Mouse (Mus musculus): ENCODE measurements around the gene Trim27. TPM values are rescaled to one million over a fixed set of nuclear protein-coding genes. Genes with fewer than 3 reads are reported as not detected.

The Trim27 gene
- polyA plus RNA-seq, 1 experiment, result 45.6 TPM

DNA sequence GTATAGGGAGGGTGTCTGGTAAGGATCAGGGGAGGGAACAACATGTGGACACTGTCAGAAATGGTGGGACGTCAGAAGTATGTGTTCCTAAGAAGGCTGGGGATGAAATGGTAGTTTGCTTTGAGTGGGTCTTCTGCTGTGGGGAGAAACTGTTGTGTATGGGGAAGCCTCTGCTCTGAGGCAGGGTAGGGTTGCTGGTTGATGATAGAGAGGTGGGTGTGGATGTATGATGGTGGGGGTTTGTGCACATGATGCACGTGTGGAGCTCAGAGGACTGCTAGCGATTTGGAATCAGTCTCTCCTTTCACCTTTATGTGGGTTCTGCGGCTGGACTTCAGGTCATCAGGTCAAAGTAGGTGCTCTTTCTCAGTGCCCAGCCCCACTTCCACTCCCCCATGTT is 6.3 kb downstream of the Trim27 start:
- 87% methylated on average over 4 of the region's 4 CpGs for WGBS
- Histone ChIP-seq H3K4me1 (ENCODE audit: control insufficient read depth, insufficient read depth, low read length) (peaks cover 1% of the 10 kb centered on the region; the same call in 1 of the 2 replicates), H3K4me3 (replicated peaks; ENCODE audit: control insufficient read depth, low read depth, low read length) (no peak overlapping the region), H3K27ac (ENCODE audit: control insufficient read depth, insufficient read depth, low read depth, low read length, poor library complexity) (no peak overlapping the region)
- TF ChIP-seq POLR2A (IDR thresholded peaks at IDR 0.05; ENCODE audit: borderline replicate concordance, control insufficient read depth, low read depth, low read length) (no peak), CTCF (IDR thresholded peaks at IDR 0.05; ENCODE audit: control insufficient read depth, insufficient read depth, low read length) (no peak)

DNA sequence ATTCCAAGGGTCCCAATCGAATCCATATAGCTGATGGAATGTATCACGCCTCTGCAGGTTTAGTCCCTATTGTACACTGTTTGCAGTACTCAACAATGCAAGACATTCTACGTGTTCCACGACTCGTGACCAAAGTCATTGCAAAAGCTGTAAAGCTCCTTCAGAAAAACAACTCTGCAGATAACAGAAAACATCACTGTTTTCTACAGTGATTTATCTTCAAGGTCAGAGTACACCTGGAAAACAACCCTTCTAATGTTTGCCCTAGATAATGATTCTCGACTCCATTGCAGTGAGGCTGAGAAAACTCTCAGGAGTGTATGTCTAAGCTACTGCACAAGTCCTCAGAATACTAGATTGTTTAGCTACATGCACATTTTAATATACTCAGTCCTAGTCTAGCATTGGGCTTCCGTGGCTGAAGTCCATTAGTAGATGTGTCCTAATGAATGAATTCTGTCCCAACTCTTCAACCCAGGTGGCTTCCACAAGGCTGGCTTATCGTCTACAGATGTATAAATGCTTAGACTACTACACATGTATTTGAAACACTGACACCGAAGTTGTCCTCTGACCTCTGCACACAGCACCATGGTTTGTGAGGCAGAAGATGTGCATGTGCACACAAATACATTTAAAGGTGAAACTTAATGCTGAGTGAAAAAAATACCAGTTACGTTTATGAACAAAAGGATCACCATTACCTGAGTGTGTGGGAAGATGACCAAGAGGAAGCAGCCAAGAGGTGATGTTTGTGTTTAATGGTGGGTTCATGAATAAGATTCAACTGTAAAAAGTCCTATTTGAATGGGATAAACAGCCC is 16.4 kb downstream of the Trim27 start:
- H3K27ac ChIP-seq (ENCODE audit: control insufficient read depth, insufficient read depth, low read depth, low read length, poor library complexity), result no peak overlapping the region
- no peaks in the 10 kb centered on the region for H3K4me1 ChIP-seq (ENCODE audit: control insufficient read depth, insufficient read depth, low read length)
- 83% methylated on average over 10 of the region's 10 CpGs for WGBS
- no peak overlapping the region for H3K4me3 ChIP-seq (replicated peaks; ENCODE audit: control insufficient read depth, low read depth, low read length)
- TF ChIP-seq CTCF (IDR thresholded peaks at IDR 0.05; ENCODE audit: control insufficient read depth, insufficient read depth, low read length) (no peak), POLR2A (IDR thresholded peaks at IDR 0.05; ENCODE audit: borderline replicate concordance, control insufficient read depth, low read depth, low read length) (no peak)

DNA sequence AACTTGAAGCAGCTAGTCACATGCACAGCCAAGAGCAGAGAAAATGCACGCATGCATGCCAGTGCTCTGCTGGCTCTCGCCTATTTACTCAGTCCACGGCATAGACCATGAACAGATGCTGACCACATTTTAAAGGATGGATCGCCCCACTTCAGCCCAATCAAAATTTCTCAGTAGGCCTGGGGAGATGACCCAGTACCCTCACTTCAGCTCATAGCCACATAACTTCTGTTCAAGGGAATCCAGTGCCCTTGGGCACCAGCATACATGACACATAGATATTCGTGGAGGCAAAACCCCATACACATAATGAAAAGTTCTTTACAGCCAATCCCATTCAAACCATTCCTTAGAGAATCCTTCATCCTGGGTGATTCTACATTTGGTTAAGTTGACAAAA is 18.5 kb downstream of the Trim27 start:
- 87% methylated on average over 5 of the region's 5 CpGs for WGBS
- H3K4me1 ChIP-seq (ENCODE audit: control insufficient read depth, insufficient read depth, low read length), result no peaks in the 10 kb centered on the region
- no peak overlapping the region for H3K27ac ChIP-seq (ENCODE audit: control insufficient read depth, insufficient read depth, low read depth, low read length, poor library complexity)
- no peak for TF ChIP-seq POLR2A (IDR thresholded peaks at IDR 0.05; ENCODE audit: borderline replicate concordance, control insufficient read depth, low read depth, low read length)
- TF ChIP-seq CTCF (IDR thresholded peaks at IDR 0.05; ENCODE audit: control insufficient read depth, insufficient read depth, low read length), result no peak
- no peak overlapping the region for H3K4me3 ChIP-seq (replicated peaks; ENCODE audit: control insufficient read depth, low read depth, low read length)

DNA sequence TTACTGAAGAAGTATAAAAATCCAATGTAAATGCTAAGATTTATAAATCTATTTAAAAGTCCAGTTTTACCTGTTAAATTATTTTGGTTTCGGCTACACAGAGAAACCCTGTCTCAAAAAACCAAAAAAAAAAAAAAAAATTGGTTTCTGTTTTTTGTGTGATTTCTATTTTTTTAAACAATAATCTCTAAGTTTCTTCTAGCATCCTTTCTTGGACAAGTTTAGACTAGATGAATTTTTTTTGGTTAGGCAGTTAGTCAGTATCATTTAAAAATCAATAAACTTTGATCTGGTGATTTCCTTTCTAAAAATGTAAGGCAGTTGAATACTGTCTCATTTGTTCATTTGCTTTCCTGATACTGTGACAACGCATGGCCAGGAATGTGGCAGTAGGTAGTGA is 19.1 kb downstream of the Trim27 start:
- no peak overlapping the region for H3K27ac ChIP-seq (ENCODE audit: control insufficient read depth, insufficient read depth, low read depth, low read length, poor library complexity)
- WGBS, result 88% methylated on average over 2 of the region's 2 CpGs
- no peak overlapping the region for H3K4me3 ChIP-seq (replicated peaks; ENCODE audit: control insufficient read depth, low read depth, low read length)
- no peaks in the 10 kb centered on the region for H3K4me1 ChIP-seq (ENCODE audit: control insufficient read depth, insufficient read depth, low read length)
- TF ChIP-seq CTCF (IDR thresholded peaks at IDR 0.05; ENCODE audit: control insufficient read depth, insufficient read depth, low read length), result no peak
- TF ChIP-seq POLR2A (IDR thresholded peaks at IDR 0.05; ENCODE audit: borderline replicate concordance, control insufficient read depth, low read depth, low read length), result no peak

DNA sequence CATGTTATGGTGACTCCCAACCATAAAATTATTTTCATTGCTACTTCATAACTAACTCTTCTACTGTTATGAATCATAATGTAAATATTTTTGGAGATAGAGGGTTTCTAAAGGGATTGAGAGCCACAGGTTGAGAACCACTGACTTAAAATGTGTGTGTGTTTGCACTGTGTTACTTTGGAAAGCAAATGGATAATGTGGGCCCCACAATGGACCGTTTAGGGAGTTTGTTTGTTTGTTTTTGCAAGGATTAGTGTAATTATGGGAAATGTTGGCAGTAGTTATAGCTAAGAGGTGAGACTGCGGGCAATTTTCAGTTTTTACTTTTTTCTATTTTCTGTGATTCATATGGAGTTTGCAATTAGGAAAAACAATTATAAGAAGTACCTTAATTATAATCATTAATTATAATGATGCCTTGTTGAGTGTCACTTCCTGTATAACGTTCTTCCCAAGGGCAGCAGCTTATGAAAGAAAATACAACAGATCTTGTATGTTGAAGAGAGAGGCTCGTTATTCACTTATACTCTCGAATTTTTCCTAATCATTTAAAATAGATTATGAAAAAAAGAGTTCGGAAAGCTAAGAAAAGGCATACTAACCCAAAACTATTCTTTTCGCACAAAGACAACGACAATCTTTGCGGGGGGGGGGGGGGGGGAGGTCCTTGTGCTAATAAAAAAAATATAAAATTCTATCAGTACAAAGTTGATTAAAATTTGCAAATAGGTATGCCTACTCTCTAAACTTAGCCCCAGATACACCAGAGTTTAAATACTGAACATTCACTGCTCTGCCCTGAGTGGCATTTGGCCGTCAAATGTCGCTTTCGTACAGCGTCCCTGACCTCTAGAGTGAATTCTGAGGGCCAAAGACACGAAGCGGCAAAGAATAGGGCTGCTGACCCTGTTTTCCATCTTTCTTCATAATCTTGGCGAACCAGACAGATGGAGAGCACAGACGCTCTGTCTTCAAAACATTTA is 20.1 kb downstream of the Trim27 start:
- 5% methylated on average over 17 of the region's 17 CpGs for WGBS
- no peak overlapping the region for H3K27ac ChIP-seq (ENCODE audit: control insufficient read depth, insufficient read depth, low read depth, low read length, poor library complexity)
- TF ChIP-seq POLR2A (IDR thresholded peaks at IDR 0.05; ENCODE audit: borderline replicate concordance, control insufficient read depth, low read depth, low read length), result no peak
- no peak for TF ChIP-seq CTCF (IDR thresholded peaks at IDR 0.05; ENCODE audit: control insufficient read depth, insufficient read depth, low read length)
- peak overlapping the region; percentile 80 for H3K4me3 ChIP-seq (replicated peaks; ENCODE audit: control insufficient read depth, low read depth, low read length)
- no peaks in the 10 kb centered on the region for H3K4me1 ChIP-seq (ENCODE audit: control insufficient read depth, insufficient read depth, low read length)

DNA sequence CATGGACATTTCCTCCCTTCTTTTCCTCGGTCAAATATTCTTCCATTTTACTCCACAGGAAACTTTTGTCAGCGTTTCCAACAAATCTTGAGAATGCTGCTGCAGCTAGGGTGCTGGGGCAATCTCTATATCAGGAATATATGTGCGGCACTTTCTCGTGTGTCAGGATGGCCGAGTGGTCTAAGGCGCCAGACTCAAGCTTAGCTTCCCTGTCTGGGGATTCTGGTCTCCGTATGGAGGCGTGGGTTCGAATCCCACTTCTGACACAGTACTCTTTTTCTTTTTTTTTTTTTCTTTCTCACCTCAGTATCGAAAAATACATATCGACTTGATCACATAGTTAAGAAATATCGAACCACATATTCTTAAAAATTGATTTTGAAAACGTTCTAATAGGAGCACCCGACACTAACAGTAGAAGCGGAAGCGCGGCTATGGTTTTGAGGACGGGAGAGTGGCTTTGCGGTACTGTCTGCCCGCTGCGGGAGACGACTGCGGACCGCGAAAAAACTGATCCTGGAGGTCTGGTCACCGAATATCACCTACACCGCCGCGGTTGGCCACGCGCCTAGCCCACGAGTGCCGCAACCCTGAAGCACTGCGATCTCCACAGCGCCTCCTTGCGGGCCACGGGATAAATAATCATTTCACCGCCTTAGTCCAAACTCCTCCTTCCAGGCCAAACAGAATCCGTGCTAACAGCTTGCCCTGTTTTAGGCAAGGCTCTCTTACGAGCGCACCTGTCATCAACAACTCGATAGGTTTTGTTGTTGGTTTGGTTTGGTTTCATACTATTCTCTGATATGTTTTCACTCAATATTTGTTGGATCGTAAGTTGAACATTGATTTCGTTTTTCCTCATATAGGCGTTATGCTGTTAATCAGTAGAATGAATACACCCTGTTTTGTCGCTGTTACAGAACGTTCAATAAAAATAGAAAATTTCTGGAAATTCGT is 21.1 kb downstream of the Trim27 start:
- H3K4me1 ChIP-seq (ENCODE audit: control insufficient read depth, insufficient read depth, low read length), result no peaks in the 10 kb centered on the region
- H3K27ac ChIP-seq (ENCODE audit: control insufficient read depth, insufficient read depth, low read depth, low read length, poor library complexity), result peak overlapping the region; percentile 31
- TF ChIP-seq CTCF (IDR thresholded peaks at IDR 0.05; ENCODE audit: control insufficient read depth, insufficient read depth, low read length) (peak; percentile 90), POLR2A (IDR thresholded peaks at IDR 0.05; ENCODE audit: borderline replicate concordance, control insufficient read depth, low read depth, low read length) (0 out of 2 replicates have a peak, but pooled peaks have one; percentile 9)
- WGBS, result 4% methylated on average over 48 of the region's 48 CpGs
- H3K4me3 ChIP-seq (replicated peaks; ENCODE audit: control insufficient read depth, low read depth, low read length), result peak overlapping the region; percentile 80

DNA sequence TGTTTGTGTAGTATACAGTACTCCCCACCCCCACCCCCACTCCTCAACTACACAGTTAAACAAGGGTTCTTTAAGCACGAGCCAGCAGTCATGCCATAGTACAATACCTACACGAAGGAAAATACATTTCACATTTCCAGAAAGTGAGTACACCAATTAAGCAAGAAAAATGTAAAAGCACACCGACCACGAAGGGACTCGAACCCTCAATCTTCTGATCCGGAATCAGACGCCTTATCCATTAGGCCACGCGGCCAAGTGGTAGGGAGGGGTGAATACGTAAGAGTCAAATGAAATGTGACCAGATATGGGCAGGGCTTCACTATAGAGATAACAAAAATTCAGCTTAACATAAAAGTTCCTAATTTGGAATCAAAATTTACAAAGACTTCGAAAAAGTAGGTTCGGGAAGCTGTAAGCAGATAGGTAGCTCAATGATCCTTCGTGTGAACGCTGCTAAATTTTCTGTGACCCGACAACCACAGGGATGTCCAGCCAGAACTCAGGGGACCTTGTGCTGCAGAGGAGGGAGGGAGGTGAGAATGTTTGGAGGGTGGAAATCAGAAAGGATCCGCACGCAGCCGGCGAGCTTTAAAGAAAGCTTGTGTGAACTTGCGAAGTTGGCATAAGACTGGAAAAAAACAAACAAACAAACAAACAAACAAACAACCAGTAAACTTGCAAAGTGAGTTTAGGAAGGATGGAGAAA is 36.2 kb downstream of the Trim27 start:
- peak overlapping the region; percentile 43 for H3K4me3 ChIP-seq (replicated peaks; ENCODE audit: control insufficient read depth, low read depth, low read length)
- no peak overlapping the region for H3K27ac ChIP-seq (ENCODE audit: control insufficient read depth, insufficient read depth, low read depth, low read length, poor library complexity)
- WGBS, result 9% methylated on average over 20 of the region's 20 CpGs
- no peak for TF ChIP-seq POLR2A (IDR thresholded peaks at IDR 0.05; ENCODE audit: borderline replicate concordance, control insufficient read depth, low read depth, low read length)
- no peaks in the 10 kb centered on the region; the same call in 1 of the 2 replicates for H3K4me1 ChIP-seq (ENCODE audit: control insufficient read depth, insufficient read depth, low read length)

All from bone marrow, adult 2 months (tissue).